Mouse (Mus musculus) cerebellum, adult 11-12 months (tissue): Measurements from ENCODE around the gene Olfr1112.
"Not testable (repeated sequence)": the region's sequence is repeated elsewhere in the genome, so short reads cannot be mapped to it uniquely, and the experiment has no call there.

Experiments used
- DNase-seq: peaks from one replicate; pipeline ENCODE4 v3.0.0; 2022

The Olfr1112 gene

GRCm38 (mm10) chr2:87187498-87187897, at the start of gene Olfr1112:
Gene Olfr1112 (plus strand): TSS chr2:87187798.
- no peak for DNase-seq

GRCm38 (mm10) chr2:87140200-87140599, 47.4 kb upstream of the Olfr1112 start, which contains the start of gene Olfr1110:
Gene Olfr1110 (minus strand): TSS chr2:87140300.
- DNase-seq: no peak

GRCm38 (mm10) chr2:87152524-87152923, 35.1 kb upstream of the Olfr1112 start, which contains the start of gene Olfr1111:
Gene Olfr1111 (minus strand): TSS chr2:87152624.
- DNase-seq: no peak

DNA sequence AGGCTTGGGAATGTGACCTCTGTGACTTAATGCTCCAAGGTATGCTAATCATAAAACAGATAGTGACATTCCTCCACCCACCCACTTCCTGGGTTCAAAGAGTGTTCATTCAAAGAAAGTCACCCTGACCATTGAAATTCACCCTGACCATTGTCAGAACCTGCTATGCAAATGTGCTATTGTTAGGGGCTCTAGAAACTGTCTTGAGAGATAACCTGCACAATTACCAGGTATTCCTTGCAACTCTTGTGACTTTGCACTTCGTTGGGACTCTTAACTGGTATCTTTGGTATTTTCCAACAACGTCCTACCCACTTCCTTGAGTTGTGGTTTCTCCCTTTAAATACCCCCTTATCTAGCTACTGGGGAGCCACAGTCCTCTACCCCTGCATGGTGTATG, 19.9 kb upstream of the Olfr1112 start:
- not testable (repeated sequence) for DNase-seq

DNA sequence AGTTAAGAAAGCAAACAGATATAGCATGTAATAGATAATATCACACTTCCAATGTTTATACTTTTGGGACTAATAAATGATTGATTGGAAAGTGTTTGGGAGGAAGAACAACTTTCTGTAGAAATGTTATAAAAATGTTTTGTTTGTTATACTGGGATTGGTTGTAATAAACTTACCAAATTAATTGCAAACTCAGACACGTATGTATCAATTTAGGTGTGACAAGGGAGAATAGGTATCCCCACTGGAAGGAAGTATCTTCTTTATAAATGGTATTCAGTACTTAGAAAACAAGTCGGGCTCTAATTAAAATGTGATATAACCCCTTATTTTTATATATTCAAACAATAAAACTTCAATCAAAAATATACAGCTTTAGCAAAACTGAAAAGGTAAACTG, 21.1 kb downstream of the Olfr1112 start, which contains the start of gene Olfr1113:
Olfr1113 (plus strand) TSS at position 301 of the 400 bp plus-strand sequence.
- DNase-seq: no peak
